Mouse (Mus musculus) hindbrain, postnatal 0 days (tissue): ENCODE data around the gene Nr5a1. TPM values are rescaled to one million over a fixed set of nuclear protein-coding genes. Genes with fewer than 3 reads are reported as not detected.

ENCODE experiments used
- ATAC-seq: fragments of 200-750 bp; cut with Nextera tagmentation; 2 replicates; pipeline ENCODE4 v1.8.0; 2017; ENCODE audit warnings: mild to moderate bottlenecking, moderate TSS enrichment, moderate library complexity
- DNase-seq: peaks from one replicate; pipeline ENCODE4 v3.0.0-alpha.2; 2015; ENCODE audit warnings: low spot score
- H3K27ac ChIP-seq: fragments of 300-500 bp; sonication (generic); 2 replicates; pipeline ENCODE4 v1.5.1; 2014; ENCODE audit warnings: mild to moderate bottlenecking
- H3K27me3 ChIP-seq: fragments of 300-500 bp; sonication (generic); 2 replicates; pipeline ENCODE4 v1.6.1; 2014; ENCODE audit warnings: low read length, mixed read lengths; ENCODE audit not compliant: insufficient read depth
- H3K36me3 ChIP-seq: fragments of 300-500 bp; sonication (generic); 2 replicates; pipeline ENCODE4 v1.6.1; 2014; ENCODE audit warnings: low read length, mixed read lengths; ENCODE audit not compliant: insufficient read depth
- H3K4me1 ChIP-seq: fragments of 300-500 bp; sonication (generic); 2 replicates; pipeline ENCODE4 v1.6.1; 2014; ENCODE audit warnings: antibody characterized with exemption, low read length, mixed read lengths; ENCODE audit not compliant: insufficient read depth
- H3K4me2 ChIP-seq: fragments of 300-500 bp; sonication (generic); 2 replicates; pipeline ENCODE4 v1.6.1; 2014; ENCODE audit warnings: low read depth, mild to moderate bottlenecking, low read length, moderate library complexity, mixed read lengths
- H3K4me3 ChIP-seq: fragments of 300-500 bp; sonication (generic); 2 replicates; pipeline ENCODE4 v1.5.1; 2014; ENCODE audit warnings: low read length
- H3K9ac ChIP-seq: fragments of 300-500 bp; sonication (generic); replicated peaks from 2 replicates; pipeline ENCODE4 v1.6.1; 2014; ENCODE audit warnings: mild to moderate bottlenecking, low read length, moderate library complexity, mixed read lengths
- H3K9me3 ChIP-seq: fragments of 300-500 bp; sonication (generic); 2 replicates; pipeline ENCODE4 v1.6.1; 2016; ENCODE audit warnings: low read length, mixed read lengths
- CTCF ChIP-seq: IDR thresholded peaks from 2 replicates; pipeline ENCODE4 v1.5.1; 2016; ENCODE audit warnings: antibody characterized with exemption, control low read depth, low read depth
- WGBS: fragments of 180-500 bp; shearing (Covaris S2); extraction: QIAGEN DNeasy Blood & Tissue Kit; methylation state at CpG from one replicate; pipeline ENCODE4 v1.1.7; 2014; 5-methylcytosine and 5-hydroxymethylcytosine counted together
- polyA plus RNA-seq: library from polyadenylated mRNA; unstranded; fragments of >200 nt; fragmentation: Nextera tagmentation; extraction: Ambion mirVana; gene quantifications from 2 replicates; pipeline ENCODE4 v1.2.1, GENCODE M21; 2015
- total RNA-seq: library from RNA; depleted of rRNA; stranded (reverse); fragments of >200 nt; gene quantifications from 2 replicates; pipeline ENCODE4 v1.2.3, GENCODE M21; 2014

The Nr5a1 gene
- total and polyA plus RNA-seq, 2 experiments from 2014 or later: 0.05 TPM

GRCm38 (mm10) chr2:38725427-38725826 is 11.1 kb upstream of the Nr5a1 start:
- WGBS: 45% methylated on average over 3 of the region's 3 CpGs

GRCm38 (mm10) chr2:38723378-38723777 is 9.0 kb upstream of the Nr5a1 start:
- WGBS: 54% methylated on average over 4 of the region's 4 CpGs
- H3K9me3 ChIP-seq: no peaks in the 10 kb centered on the region
- H3K36me3 ChIP-seq: no peaks in the 10 kb centered on the region
- H3K27ac ChIP-seq: no peak overlapping the region
- peak; percentile 58 for ATAC-seq
- TF ChIP-seq CTCF: no peak
- peaks cover 4% of the 10 kb centered on the region; the same call in 1 of the 2 replicates for H3K4me1 ChIP-seq
- peak; percentile 60 for DNase-seq
- no peak overlapping the region for H3K4me3 ChIP-seq
- no peaks in the 10 kb centered on the region for H3K27me3 ChIP-seq
- H3K4me2 ChIP-seq: no peak overlapping the region
- no peak overlapping the region for H3K9ac ChIP-seq

More at GRCm38 (mm10) chr2:38725427-38725826, 11.1 kb upstream of the Nr5a1 start:
- no peaks in the 10 kb centered on the region for H3K36me3 ChIP-seq
- no peak overlapping the region for H3K27ac ChIP-seq
- H3K9me3 ChIP-seq: no peaks in the 10 kb centered on the region
- peaks cover 4% of the 10 kb centered on the region; the same call in 1 of the 2 replicates for H3K4me1 ChIP-seq
- H3K27me3 ChIP-seq: no peaks in the 10 kb centered on the region
- DNase-seq (no peak), ATAC-seq (no peak)
- no peak overlapping the region for H3K4me3 ChIP-seq
- H3K9ac ChIP-seq: no peak overlapping the region
- no peak overlapping the region for H3K4me2 ChIP-seq
- no peak for TF ChIP-seq CTCF

GRCm38 (mm10) chr2:38722076-38722475 is 7.7 kb upstream of the Nr5a1 start:
- Histone ChIP-seq H3K4me2 (no peak overlapping the region), H3K27me3 (no peaks in the 10 kb centered on the region), H3K4me1 (peaks cover 4% of the 10 kb centered on the region; the same call in 1 of the 2 replicates), H3K9me3 (no peaks in the 10 kb centered on the region), H3K9ac (no peak overlapping the region), H3K4me3 (no peak overlapping the region), H3K27ac (no peak overlapping the region), H3K36me3 (no peaks in the 10 kb centered on the region)
- DNase-seq: no peak
- no peak for ATAC-seq
- no peak for TF ChIP-seq CTCF
- 43% methylated on average over 4 of the region's 4 CpGs for WGBS

- 26% methylated on average over 2 of the region's 2 CpGs for WGBS
- no peaks in the 10 kb centered on the region for H3K9me3 ChIP-seq
- no peak overlapping the region for H3K27ac ChIP-seq
- DNase-seq (peak; percentile 35), ATAC-seq (peak; percentile 41; the same call in 1 of the 2 replicates)
- H3K9ac ChIP-seq: no peak overlapping the region
- peaks cover 4% of the 10 kb centered on the region; the same call in 1 of the 2 replicates for H3K4me1 ChIP-seq
- H3K36me3 ChIP-seq: no peaks in the 10 kb centered on the region
- H3K27me3 ChIP-seq: no peaks in the 10 kb centered on the region
- TF ChIP-seq CTCF: no peak
- H3K4me2 ChIP-seq: no peak overlapping the region
- no peak overlapping the region for H3K4me3 ChIP-seq
Observed at GRCm38 (mm10) chr2:38720661-38721060, 6.3 kb upstream of the Nr5a1 start.

GRCm38 (mm10) chr2:38719354-38719753 is 5.0 kb upstream of the Nr5a1 start:
- no peaks in the 10 kb centered on the region for H3K36me3 ChIP-seq
- DNase-seq (no peak), ATAC-seq (no peak)
- H3K9me3 ChIP-seq: no peaks in the 10 kb centered on the region
- peaks cover 4% of the 10 kb centered on the region; the same call in 1 of the 2 replicates for H3K4me1 ChIP-seq
- H3K4me2 ChIP-seq: no peak overlapping the region
- no peak for TF ChIP-seq CTCF
- 75% methylated on average over 6 of the region's 6 CpGs for WGBS
- no peak overlapping the region for H3K27ac ChIP-seq
- H3K9ac ChIP-seq: no peak overlapping the region
- H3K4me3 ChIP-seq: no peak overlapping the region
- no peaks in the 10 kb centered on the region for H3K27me3 ChIP-seq

GRCm38 (mm10) chr2:38718676-38719075 is 4.3 kb upstream of the Nr5a1 start:
- Histone ChIP-seq H3K27ac (no peak overlapping the region), H3K4me1 (peaks cover 3% of the 10 kb centered on the region; the same call in 1 of the 2 replicates), H3K36me3 (no peaks in the 10 kb centered on the region), H3K9ac (no peak overlapping the region), H3K4me2 (no peak overlapping the region), H3K27me3 (no peaks in the 10 kb centered on the region; the same call in 1 of the 2 replicates), H3K9me3 (no peaks in the 10 kb centered on the region), H3K4me3 (no peak overlapping the region)
- no peak for DNase-seq
- no peak for TF ChIP-seq CTCF
- 58% methylated on average over 8 of the region's 8 CpGs for WGBS
- ATAC-seq: no peak

- H3K4me2 ChIP-seq: no peak overlapping the region
- no peaks in the 10 kb centered on the region for H3K9me3 ChIP-seq
- H3K4me1 ChIP-seq: no peaks in the 10 kb centered on the region
- H3K4me3 ChIP-seq: no peak overlapping the region
- no peak for DNase-seq
- no peak for TF ChIP-seq CTCF
- ATAC-seq: no peak
- H3K36me3 ChIP-seq: no peaks in the 10 kb centered on the region
- H3K9ac ChIP-seq: no peak overlapping the region
- no peak overlapping the region for H3K27ac ChIP-seq
- peaks cover 7% of the 10 kb centered on the region for H3K27me3 ChIP-seq
- 81% methylated on average over 2 of the region's 2 CpGs for WGBS
Observed at GRCm38 (mm10) chr2:38717436-38717835, 3.1 kb upstream of the Nr5a1 start.
